Mouse (Mus musculus) MEL (cell line): ENCODE data around the gene Ctsj.
A peak's percentile ranks its signal among the peaks of the same experiment; 100 is the strongest.

ENCODE experiments used
- CTCF ChIP-seq, 3 experiments: IDR thresholded peaks in 2 of 3; conservative IDR thresholded peaks in 1 of 3; 2 replicates each; pipeline ENCODE4 v1.5.1; 2011 to 2012; ENCODE audit warnings: low read length in 3 of 3, low read depth in 2 of 3, mild to moderate bottlenecking in 2 of 3, improper control_type of control experiment in 1 of 3, inconsistent platforms in 1 of 3, mixed read lengths in 1 of 3, moderate library complexity in 1 of 3; ENCODE audit not compliant: control insufficient read depth in 1 of 3, insufficient read depth in 1 of 3, poor library complexity in 1 of 3, severe bottlenecking in 1 of 3
- ETS1 ChIP-seq: IDR thresholded peaks from 2 replicates; pipeline ENCODE4 v1.6.1; 2012; ENCODE audit warnings: low read depth, mild to moderate bottlenecking, inconsistent platforms, low read length, improper control_type of control experiment, moderate library complexity
- GATA1 ChIP-seq: IDR thresholded peaks from 2 replicates; pipeline ENCODE4 v1.6.1; 2011; ENCODE audit warnings: low read depth, low read length, improper control_type of control experiment
- HCFC1 ChIP-seq: IDR thresholded peaks from 2 replicates; pipeline ENCODE4 v1.6.1; 2012; ENCODE audit warnings: low read depth, mild to moderate bottlenecking, inconsistent platforms, low read length, improper control_type of control experiment, moderate library complexity
- JUND ChIP-seq: IDR thresholded peaks from 2 replicates; pipeline ENCODE4 v1.6.1; 2011; ENCODE audit warnings: low read depth, mild to moderate bottlenecking, improper control_type of control experiment, low read length
- KAT2A ChIP-seq: conservative IDR thresholded peaks from 2 replicates; pipeline ENCODE4 v1.6.1; 2012; ENCODE audit warnings: low read depth, low read length, improper control_type of control experiment, inconsistent platforms
- MAX ChIP-seq: IDR thresholded peaks from 2 replicates; pipeline ENCODE4 v1.6.1; 2011; ENCODE audit warnings: low read length, improper control_type of control experiment
- MAZ ChIP-seq: IDR thresholded peaks from 2 replicates; pipeline ENCODE4 v1.6.1; 2012; ENCODE audit warnings: low read depth, mild to moderate bottlenecking, inconsistent platforms, low read length, improper control_type of control experiment
- NELFE ChIP-seq: IDR thresholded peaks from 2 replicates; pipeline ENCODE4 v1.6.1; 2011; ENCODE audit warnings: low read depth, low read length, improper control_type of control experiment
- NRF1 ChIP-seq: IDR thresholded peaks from 2 replicates; pipeline ENCODE4 v1.6.1; 2014; ENCODE audit warnings: low read depth, mild to moderate bottlenecking, inconsistent platforms, low read length, improper control_type of control experiment, moderate library complexity; ENCODE audit not compliant: poor library complexity, insufficient read depth, severe bottlenecking
- POLR2A ChIP-seq, 2 experiments: IDR thresholded peaks; 2 replicates each; pipeline ENCODE4 v1.6.1; 2011 to 2012; ENCODE audit warnings: low read length in 2 of 2, mild to moderate bottlenecking in 2 of 2, control low read depth in 1 of 2, improper control_type of control experiment in 1 of 2, low read depth in 1 of 2, moderate library complexity in 1 of 2; ENCODE audit not compliant: control insufficient read depth in 1 of 2, insufficient read depth in 1 of 2, poor library complexity in 1 of 2
- RCOR1 ChIP-seq: IDR thresholded peaks from 2 replicates; pipeline ENCODE4 v1.6.1; 2012; ENCODE audit warnings: low read depth, mild to moderate bottlenecking, inconsistent platforms, low read length, improper control_type of control experiment
- USF1 ChIP-seq: IDR thresholded peaks from 2 replicates; pipeline ENCODE4 v1.6.1; 2014; ENCODE audit warnings: low read depth, mild to moderate bottlenecking, inconsistent platforms, low read length, improper control_type of control experiment, moderate library complexity

DNA sequence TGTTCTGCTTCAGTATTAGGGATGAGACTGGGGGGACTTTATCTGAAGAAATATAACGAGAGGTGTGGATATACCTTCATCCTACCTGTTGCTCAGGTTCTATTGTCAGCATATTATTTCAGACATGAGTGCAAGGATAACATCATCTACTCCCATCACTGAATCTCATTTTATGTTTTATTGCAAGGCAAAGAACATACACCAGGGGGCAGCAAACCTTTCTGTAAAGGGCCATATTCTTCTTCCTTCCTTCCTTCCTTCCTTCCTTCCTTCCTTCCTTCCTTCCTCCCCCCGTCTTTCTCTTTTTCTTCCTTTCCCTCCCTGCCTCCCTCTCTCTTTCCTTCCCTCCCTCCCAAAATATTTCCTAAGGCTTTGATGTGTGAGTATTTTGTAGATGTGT is 8.2 kb downstream of the Ctsj start:
- TF ChIP-seq NRF1 (no peak), USF1 (no peak), CTCF (IDR thresholded peaks at IDR 0.05 in 2 of 3, conservative IDR thresholded peaks at IDR 0.05 in 1 of 3; ENCODE audit: control insufficient read depth in 1 of 3, insufficient read depth in 1 of 3, low read depth in 2 of 3, low read length in 3 of 3, poor library complexity in 1 of 3, severe bottlenecking in 1 of 3) (peak in 2 of 3 experiments; percentile 53 to 75; a peak in 3 of 6 replicates), ETS1 (no peak), POLR2A (IDR thresholded peaks at IDR 0.05; ENCODE audit: control insufficient read depth in 1 of 2, insufficient read depth in 1 of 2, low read depth in 1 of 2, low read length in 2 of 2, poor library complexity in 1 of 2) (no peak), HCFC1 (no peak), NELFE (no peak), MAX (no peak), JUND (no peak), KAT2A (no peak), RCOR1 (no peak), GATA1 (no peak), MAZ (no peak)
